Mouse (Mus musculus): ENCODE data around the gene Fzd9. TPM values are rescaled to one million over a fixed set of nuclear protein-coding genes. Genes with fewer than 3 reads are reported as not detected.

The Fzd9 gene
- polyA plus RNA-seq, 1 experiment from 2014 or later, result 1.5 TPM

DNA sequence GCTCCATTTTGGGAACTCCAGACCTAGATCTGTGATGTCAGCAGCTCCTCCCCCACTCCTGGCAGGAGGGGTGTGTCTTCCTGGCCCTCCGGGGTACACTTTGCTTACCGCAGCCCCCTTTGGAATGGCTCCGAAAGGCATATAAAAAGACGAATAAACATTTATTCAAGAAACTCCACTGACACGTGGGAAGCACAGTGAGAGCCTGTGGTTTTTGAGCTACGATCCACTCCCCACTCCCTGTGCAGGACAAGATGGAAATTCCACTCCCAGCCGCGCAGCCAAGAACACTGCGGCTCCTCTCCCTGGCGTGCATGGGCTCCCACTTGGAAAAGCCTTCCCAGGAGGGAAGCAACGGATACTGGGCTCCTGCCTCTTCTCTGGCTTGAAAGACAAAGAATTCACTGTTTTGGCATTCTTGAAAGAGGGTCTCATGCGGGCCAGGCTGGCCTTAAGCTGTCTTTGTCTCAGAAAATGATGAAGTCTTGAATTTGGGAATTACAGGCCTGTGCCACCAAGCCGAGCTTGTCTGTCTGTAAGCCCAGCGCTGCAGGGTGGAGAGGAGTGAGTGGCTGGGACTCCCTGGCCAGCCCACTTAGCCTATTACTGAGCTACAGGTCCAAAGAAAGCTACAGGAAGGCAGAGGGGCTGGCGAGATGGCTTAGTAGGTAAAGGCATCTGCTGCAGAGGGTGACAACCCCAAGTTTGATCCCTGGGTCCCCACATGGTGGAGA, 23.8 kb upstream of the Fzd9 start:
- peak overlapping the region; percentile 41; the same call in 1 of the 2 replicates for H3K4me2 ChIP-seq (ENCODE audit: low read depth, low read length)
- peaks cover 6% of the 10 kb centered on the region; the same call in 1 of the 2 replicates for H3K4me1 ChIP-seq (ENCODE audit: control insufficient read depth, insufficient read depth, low read length)
- H3K9ac ChIP-seq (ENCODE audit: low read length), result no peak overlapping the region; the same call in 1 of the 2 replicates
- ATAC-seq (ENCODE audit: insufficient read depth, low FRiP score), result no peak
- H3K9me3 ChIP-seq (replicated peaks; ENCODE audit: control insufficient read depth, low read length), result no peaks in the 10 kb centered on the region
- 22% methylated on average over 15 of the region's 15 CpGs for WGBS
- peak overlapping the region; percentile 56 for H3K27ac ChIP-seq (ENCODE audit: low read length)
- H3K4me3 ChIP-seq (replicated peaks; ENCODE audit: low read length), result peak overlapping the region; percentile 3; the same call in 1 of the 2 replicates
- no peaks in the 10 kb centered on the region for H3K36me3 ChIP-seq (ENCODE audit: control insufficient read depth, insufficient read depth, low read length)
- peaks cover 4% of the 10 kb centered on the region; the same call in 1 of the 2 replicates for H3K27me3 ChIP-seq (ENCODE audit: control insufficient read depth, insufficient read depth, low read length)

DNA sequence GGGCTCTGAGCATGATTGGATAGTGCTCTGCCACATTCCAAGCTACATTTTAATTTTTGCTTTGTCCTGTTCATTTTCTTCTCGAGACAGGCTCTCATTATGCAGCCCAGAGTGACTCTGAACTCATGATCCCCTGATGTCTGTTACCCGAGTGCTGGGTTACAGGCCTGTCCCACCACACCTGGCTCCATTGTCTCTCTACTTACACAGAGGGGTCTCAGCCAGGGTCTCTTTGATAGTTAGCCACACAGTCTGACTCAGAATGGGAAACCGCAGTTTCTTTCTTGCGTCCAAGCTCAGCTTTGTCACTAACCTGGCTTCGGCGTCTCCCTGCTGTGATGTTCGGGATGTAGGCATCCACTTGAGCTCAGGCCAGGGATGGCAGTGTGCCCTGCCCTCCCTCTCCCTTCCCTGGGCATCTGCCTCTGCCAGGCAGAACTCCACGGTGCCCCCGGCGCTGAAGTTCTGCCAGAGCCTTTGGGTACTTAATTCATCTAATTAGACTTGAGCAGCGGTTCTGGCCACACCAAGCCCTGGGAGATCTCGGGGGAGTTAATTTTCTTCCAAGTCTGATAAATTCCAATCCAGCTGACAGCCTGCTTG, 20.6 kb upstream of the Fzd9 start:
- Histone ChIP-seq H3K9ac (ENCODE audit: low read length) (no peak overlapping the region), H3K27ac (ENCODE audit: low read length) (no peak overlapping the region), H3K27me3 (ENCODE audit: control insufficient read depth, insufficient read depth, low read length) (peaks cover 4% of the 10 kb centered on the region; the same call in 1 of the 2 replicates), H3K4me2 (ENCODE audit: low read depth, low read length) (no peak overlapping the region), H3K9me3 (replicated peaks; ENCODE audit: control insufficient read depth, low read length) (no peaks in the 10 kb centered on the region), H3K36me3 (ENCODE audit: control insufficient read depth, insufficient read depth, low read length) (no peaks in the 10 kb centered on the region), H3K4me1 (ENCODE audit: control insufficient read depth, insufficient read depth, low read length) (peaks cover 6% of the 10 kb centered on the region; the same call in 1 of the 2 replicates), H3K4me3 (replicated peaks; ENCODE audit: low read length) (no peak overlapping the region)
- 75% methylated on average over 12 of the region's 12 CpGs for WGBS
- ATAC-seq (ENCODE audit: insufficient read depth, low FRiP score), result no peak

DNA sequence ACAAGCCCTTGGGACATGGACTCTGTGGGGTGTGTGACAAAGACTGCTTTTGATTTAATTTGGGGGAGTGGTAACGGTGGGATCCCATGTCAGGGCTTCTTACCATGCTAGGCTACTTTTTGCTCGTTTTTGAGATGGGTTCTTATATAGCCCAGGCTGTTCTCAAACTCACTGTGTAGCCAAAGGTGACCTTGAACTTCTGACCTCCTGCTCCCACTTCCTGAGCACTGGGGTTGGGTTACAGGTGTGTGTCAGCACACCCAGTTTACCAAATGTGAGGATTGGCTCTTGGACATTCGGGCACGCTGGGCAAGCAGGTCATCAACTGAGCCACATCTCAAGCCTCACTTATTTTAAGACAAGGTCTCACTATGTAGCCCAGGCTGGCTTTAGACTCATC, 19.3 kb upstream of the Fzd9 start:
- peaks cover 3% of the 10 kb centered on the region; the same call in 1 of the 2 replicates for H3K4me1 ChIP-seq (ENCODE audit: control insufficient read depth, insufficient read depth, low read length)
- no peak for ATAC-seq (ENCODE audit: insufficient read depth, low FRiP score)
- H3K27me3 ChIP-seq (ENCODE audit: control insufficient read depth, insufficient read depth, low read length), result no peaks in the 10 kb centered on the region
- WGBS, result 74% methylated on average over 4 of the region's 4 CpGs
- H3K9me3 ChIP-seq (replicated peaks; ENCODE audit: control insufficient read depth, low read length), result no peaks in the 10 kb centered on the region
- H3K9ac ChIP-seq (ENCODE audit: low read length), result no peak overlapping the region
- H3K36me3 ChIP-seq (ENCODE audit: control insufficient read depth, insufficient read depth, low read length), result no peaks in the 10 kb centered on the region
- no peak overlapping the region for H3K4me3 ChIP-seq (replicated peaks; ENCODE audit: low read length)
- no peak overlapping the region for H3K27ac ChIP-seq (ENCODE audit: low read length)
- H3K4me2 ChIP-seq (ENCODE audit: low read depth, low read length), result no peak overlapping the region

- WGBS, result 70% methylated on average over 8 of the region's 8 CpGs
- no peaks in the 10 kb centered on the region for H3K27me3 ChIP-seq (ENCODE audit: control insufficient read depth, insufficient read depth, low read length)
These were observed 18.4 kb upstream of the Fzd9 start for GRCm38 (mm10) chr5:135269451-135269850.

DNA sequence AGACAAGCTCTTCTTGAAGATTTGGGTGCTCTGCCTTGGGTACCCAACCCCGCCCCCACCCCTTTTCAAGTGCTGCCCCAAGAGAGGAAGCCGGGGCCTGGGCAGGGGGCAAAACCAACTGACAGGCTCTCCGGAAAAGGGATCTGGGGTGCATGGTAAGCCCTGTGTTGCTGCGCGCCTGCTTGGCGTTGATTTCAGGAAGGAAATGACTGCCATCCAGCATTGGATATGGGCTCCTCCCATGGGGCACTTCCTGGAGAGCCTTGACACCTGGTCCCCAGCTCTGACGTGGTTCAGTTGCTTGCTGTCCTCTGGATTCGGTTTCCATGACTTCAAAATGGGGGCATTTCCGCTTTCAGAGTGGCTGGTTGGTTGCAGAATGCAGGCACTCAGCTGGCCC, 13.5 kb upstream of the Fzd9 start:
- peak overlapping the region; percentile 46; the same call in 1 of the 2 replicates for H3K4me2 ChIP-seq (ENCODE audit: low read depth, low read length)
- H3K9me3 ChIP-seq (replicated peaks; ENCODE audit: control insufficient read depth, low read length), result no peaks in the 10 kb centered on the region
- no peaks in the 10 kb centered on the region for H3K27me3 ChIP-seq (ENCODE audit: control insufficient read depth, insufficient read depth, low read length)
- 41% methylated on average over 9 of the region's 9 CpGs for WGBS
- peaks cover 13% of the 10 kb centered on the region for H3K4me1 ChIP-seq (ENCODE audit: control insufficient read depth, insufficient read depth, low read length)
- no peak overlapping the region for H3K4me3 ChIP-seq (replicated peaks; ENCODE audit: low read length)
- ATAC-seq (ENCODE audit: insufficient read depth, low FRiP score), result no peak
- H3K36me3 ChIP-seq (ENCODE audit: control insufficient read depth, insufficient read depth, low read length), result no peaks in the 10 kb centered on the region
- peak overlapping the region; percentile 17; the same call in 1 of the 2 replicates for H3K9ac ChIP-seq (ENCODE audit: low read length)
- peak overlapping the region; percentile 42 for H3K27ac ChIP-seq (ENCODE audit: low read length)

More at GRCm38 (mm10) chr5:135269451-135269850, 18.4 kb upstream of the Fzd9 start:
- Histone ChIP-seq H3K36me3 (ENCODE audit: control insufficient read depth, insufficient read depth, low read length) (no peaks in the 10 kb centered on the region), H3K4me2 (ENCODE audit: low read depth, low read length) (no peak overlapping the region), H3K9ac (ENCODE audit: low read length) (no peak overlapping the region), H3K9me3 (replicated peaks; ENCODE audit: control insufficient read depth, low read length) (no peaks in the 10 kb centered on the region), H3K4me1 (ENCODE audit: control insufficient read depth, insufficient read depth, low read length) (peaks cover 3% of the 10 kb centered on the region), H3K27ac (ENCODE audit: low read length) (no peak overlapping the region), H3K4me3 (replicated peaks; ENCODE audit: low read length) (no peak overlapping the region)
- no peak for ATAC-seq (ENCODE audit: insufficient read depth, low FRiP score)

GRCm38 (mm10) chr5:135263866-135264503, 13.0 kb upstream of the Fzd9 start:
- Histone ChIP-seq H3K9me3 (replicated peaks; ENCODE audit: control insufficient read depth, low read length) (no peaks in the 10 kb centered on the region), H3K9ac (ENCODE audit: low read length) (peak overlapping the region; percentile 17), H3K4me3 (replicated peaks; ENCODE audit: low read length) (no peak overlapping the region), H3K4me2 (ENCODE audit: low read depth, low read length) (peak overlapping the region; percentile 46), H3K27me3 (ENCODE audit: control insufficient read depth, insufficient read depth, low read length) (no peaks in the 10 kb centered on the region), H3K27ac (ENCODE audit: low read length) (peak overlapping the region; percentile 42), H3K36me3 (ENCODE audit: control insufficient read depth, insufficient read depth, low read length) (no peaks in the 10 kb centered on the region), H3K4me1 (ENCODE audit: control insufficient read depth, insufficient read depth, low read length) (peaks cover 13% of the 10 kb centered on the region)
- 11% methylated on average over 17 of the region's 17 CpGs for WGBS
- ATAC-seq (ENCODE audit: insufficient read depth, low FRiP score), result peak; percentile 87; the same call in 1 of the 2 replicates

DNA sequence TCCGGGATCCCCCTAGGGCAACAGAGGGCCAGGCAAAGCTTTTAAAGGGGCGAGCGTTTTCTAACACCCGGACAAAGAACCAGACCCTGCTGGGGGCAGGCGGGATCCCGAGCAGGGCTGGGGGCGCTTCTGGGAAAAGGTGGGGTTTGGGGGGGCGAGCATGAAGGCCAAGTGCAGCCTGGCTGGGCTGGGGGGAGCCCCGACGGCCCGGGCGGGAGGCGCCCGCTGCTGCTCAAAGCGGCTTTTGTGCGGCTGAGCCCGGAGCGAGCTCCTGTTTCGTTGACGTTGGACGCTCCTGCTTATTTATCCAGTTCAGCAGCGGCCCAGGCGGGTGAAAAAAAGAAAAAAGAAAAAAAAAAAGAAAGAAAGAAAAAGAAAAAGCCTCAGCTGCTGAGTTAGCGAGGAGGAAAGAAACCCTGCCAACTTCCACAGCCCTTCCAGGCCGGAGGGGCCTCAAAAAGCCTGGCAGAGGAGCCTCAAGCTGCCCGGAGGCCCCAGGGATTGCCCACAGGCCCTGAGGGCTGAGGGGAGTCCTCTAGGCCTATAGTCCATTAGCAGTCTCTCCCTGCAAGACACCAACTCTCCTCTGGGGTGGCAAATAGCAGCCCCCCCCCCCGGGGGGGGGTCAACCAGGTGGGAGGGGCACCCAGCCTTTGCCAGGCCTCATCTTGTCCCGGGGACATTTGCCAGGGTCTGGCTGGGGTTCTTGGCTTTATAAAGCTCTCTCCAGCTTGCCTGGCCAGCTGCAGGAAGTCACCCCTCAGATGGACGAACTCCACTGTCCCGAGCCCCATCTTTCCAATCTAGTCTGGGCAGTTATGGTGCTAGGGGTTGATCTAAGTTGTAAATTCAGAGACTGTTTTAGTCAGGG, 7.5 kb upstream of the Fzd9 start:
- WGBS, result 27% methylated on average over 30 of the region's 30 CpGs

DNA sequence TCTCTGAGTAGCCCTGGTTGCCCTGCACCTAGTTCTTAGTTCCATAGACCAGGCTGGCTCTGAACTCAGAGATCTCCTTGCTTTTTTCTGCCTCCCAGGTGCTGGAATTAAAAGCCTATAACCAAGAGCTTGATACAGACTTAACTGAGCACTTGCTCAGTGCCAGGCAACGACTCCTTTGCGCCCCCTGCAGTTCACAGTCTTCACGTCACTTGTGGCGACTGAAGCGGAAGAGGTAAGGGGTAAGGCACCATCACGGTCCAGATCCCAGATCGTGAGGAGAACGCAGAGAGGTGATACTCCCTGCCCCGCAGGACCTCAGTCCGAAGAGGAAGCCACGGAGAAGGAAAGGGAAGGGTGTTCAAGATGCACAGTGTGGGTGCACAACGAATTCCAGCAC, 6.5 kb upstream of the Fzd9 start:
- Histone ChIP-seq H3K9me3 (replicated peaks; ENCODE audit: control insufficient read depth, low read length) (no peaks in the 10 kb centered on the region), H3K4me3 (replicated peaks; ENCODE audit: low read length) (no peak overlapping the region), H3K36me3 (ENCODE audit: control insufficient read depth, insufficient read depth, low read length) (no peaks in the 10 kb centered on the region), H3K9ac (ENCODE audit: low read length) (no peak overlapping the region), H3K27ac (ENCODE audit: low read length) (no peak overlapping the region), H3K4me2 (ENCODE audit: low read depth, low read length) (no peak overlapping the region), H3K4me1 (ENCODE audit: control insufficient read depth, insufficient read depth, low read length) (peaks cover 10% of the 10 kb centered on the region), H3K27me3 (ENCODE audit: control insufficient read depth, insufficient read depth, low read length) (no peaks in the 10 kb centered on the region)
- ATAC-seq (ENCODE audit: insufficient read depth, low FRiP score), result no peak
- 84% methylated on average over 12 of the region's 12 CpGs for WGBS

More for the DNA sequence above, 7.5 kb upstream of the Fzd9 start:
- peak overlapping the region; percentile 53 for H3K4me2 ChIP-seq (ENCODE audit: low read depth, low read length)
- no peaks in the 10 kb centered on the region for H3K9me3 ChIP-seq (replicated peaks; ENCODE audit: control insufficient read depth, low read length)
- no peaks in the 10 kb centered on the region for H3K36me3 ChIP-seq (ENCODE audit: control insufficient read depth, insufficient read depth, low read length)
- no peak for ATAC-seq (ENCODE audit: insufficient read depth, low FRiP score)
- peak overlapping the region; percentile 71 for H3K9ac ChIP-seq (ENCODE audit: low read length)
- peaks cover 12% of the 10 kb centered on the region for H3K4me1 ChIP-seq (ENCODE audit: control insufficient read depth, insufficient read depth, low read length)
- no peaks in the 10 kb centered on the region for H3K27me3 ChIP-seq (ENCODE audit: control insufficient read depth, insufficient read depth, low read length)
- H3K27ac ChIP-seq (ENCODE audit: low read length), result peak overlapping the region; percentile 78
- peak overlapping the region; percentile 36 for H3K4me3 ChIP-seq (replicated peaks; ENCODE audit: low read length)
